In genomic region chr1:87327165-87327861, GRCm38 (mm10) we compare ENCODE assay signal across 8 mouse cellular contexts. TPM values are rescaled to one million over a fixed set of nuclear protein-coding genes. Genes with fewer than 3 reads are reported as not detected.
DNase-seq lines count a peak whose midpoint lies in the region; ATAC-seq lines count a peak whose summit lies in the region.

No protein-coding gene starts in this region.

- H3K4me1 ChIP-seq in forebrain, embryonic 13.5 days, result peaks cover 15% of the 10 kb centered on the region
- H3K4me1 ChIP-seq in intestine, embryonic 14.5 days (replicated peaks; ENCODE audit: control insufficient read depth, insufficient read depth, low read length), result peaks cover 7% of the 10 kb centered on the region
- peaks cover 32% of the 10 kb centered on the region for H3K4me1 ChIP-seq in liver, embryonic 13.5 days (replicated peaks)
- peaks cover 23% of the 10 kb centered on the region for H3K4me1 ChIP-seq in neural tube, embryonic 13.5 days (replicated peaks)

- H3K4me3 ChIP-seq in forebrain, embryonic 13.5 days, result peak overlapping the region; percentile 97
- H3K4me3 ChIP-seq in intestine, embryonic 14.5 days (ENCODE audit: low read depth, low read length), result peak overlapping the region; percentile 96
- peak overlapping the region; percentile 97 for H3K4me3 ChIP-seq in liver, embryonic 13.5 days (replicated peaks)
- peak overlapping the region; percentile 95 for H3K4me3 ChIP-seq in neural tube, embryonic 13.5 days

- no peaks in the 10 kb centered on the region for H3K9me3 ChIP-seq in forebrain, embryonic 13.5 days (replicated peaks)
- H3K9me3 ChIP-seq in intestine, embryonic 14.5 days (ENCODE audit: control insufficient read depth, low read length), result no peaks in the 10 kb centered on the region
- no peaks in the 10 kb centered on the region for H3K9me3 ChIP-seq in liver, embryonic 13.5 days (replicated peaks)
- peaks cover under 1% of the 10 kb centered on the region; the same call in 1 of the 2 replicates for H3K9me3 ChIP-seq in neural tube, embryonic 13.5 days

- H3K36me3 ChIP-seq in forebrain, embryonic 13.5 days (ENCODE audit: poor library complexity, severe bottlenecking), result peaks cover 3% of the 10 kb centered on the region; the same call in 1 of the 2 replicates
- H3K36me3 ChIP-seq in intestine, embryonic 14.5 days (ENCODE audit: control insufficient read depth, insufficient read depth, low read length), result peaks cover 5% of the 10 kb centered on the region
- H3K36me3 ChIP-seq in liver, embryonic 13.5 days, result peaks cover 5% of the 10 kb centered on the region
- H3K36me3 ChIP-seq in neural tube, embryonic 13.5 days, result no peaks in the 10 kb centered on the region

- DNase-seq in gastrocnemius, adult 18-20 months (ENCODE audit: low spot score), result peak; percentile 29
- no peak for DNase-seq in gastrocnemius, postnatal 25 days
- peak; percentile 54 for DNase-seq in adrenal gland, postnatal 25 days
- no peak for DNase-seq in intestine, embryonic 14.5 days (ENCODE audit: low spot score)
- peak; percentile 54 for DNase-seq in liver, embryonic 13.5 days
- peak; percentile 75 for DNase-seq in testis, postnatal 14 days (ENCODE audit: low spot score)

- peak overlapping the region; percentile 89 for H3K27ac ChIP-seq in forebrain, embryonic 13.5 days
- peak overlapping the region; percentile 90 for H3K27ac ChIP-seq in intestine, embryonic 14.5 days (ENCODE audit: low read depth)
- H3K27ac ChIP-seq in liver, embryonic 13.5 days, result peak overlapping the region; percentile 86
- H3K27ac ChIP-seq in neural tube, embryonic 13.5 days (replicated peaks), result peak overlapping the region; percentile 96

- peak; percentile 58 for ATAC-seq in forebrain, embryonic 13.5 days
- ATAC-seq in intestine, embryonic 14.5 days (replicated peaks; ENCODE audit: low FRiP score, low TSS enrichment, low read depth), result peak; percentile 89
- ATAC-seq in liver, embryonic 13.5 days (ENCODE audit: low read depth), result peak; percentile 79
- peak; percentile 73 for ATAC-seq in neural tube, embryonic 13.5 days (ENCODE audit: low read depth)

- peak overlapping the region; percentile 95 for H3K9ac ChIP-seq in forebrain, embryonic 13.5 days
- H3K9ac ChIP-seq in intestine, embryonic 14.5 days (ENCODE audit: low read length), result peak overlapping the region; percentile 93
- peak overlapping the region; percentile 97 for H3K9ac ChIP-seq in liver, embryonic 13.5 days
- H3K9ac ChIP-seq in neural tube, embryonic 13.5 days, result peak overlapping the region; percentile 99

- H3K4me2 ChIP-seq in forebrain, embryonic 13.5 days, result peak overlapping the region; percentile 84
- peak overlapping the region; percentile 78 for H3K4me2 ChIP-seq in intestine, embryonic 14.5 days (ENCODE audit: low read length)
- peak overlapping the region; percentile 73 for H3K4me2 ChIP-seq in liver, embryonic 13.5 days
- peak overlapping the region; percentile 73 for H3K4me2 ChIP-seq in neural tube, embryonic 13.5 days

- WGBS in forebrain, embryonic 13.5 days, result under 1% methylated on average over 41 of the region's 53 CpGs
- under 1% methylated on average over 44 of the region's 53 CpGs for WGBS in intestine, embryonic 14.5 days
- WGBS in liver, embryonic 13.5 days (ENCODE audit: insufficient replicate concordance), result under 1% methylated on average over 50 of the region's 53 CpGs
- under 1% methylated on average over 53 of the region's 53 CpGs for WGBS in neural tube, embryonic 13.5 days

- H3K27me3 ChIP-seq in forebrain, embryonic 13.5 days, result no peaks in the 10 kb centered on the region
- no peaks in the 10 kb centered on the region for H3K27me3 ChIP-seq in intestine, embryonic 14.5 days (replicated peaks; ENCODE audit: control insufficient read depth, insufficient read depth, low read length)
- H3K27me3 ChIP-seq in liver, embryonic 13.5 days, result no peaks in the 10 kb centered on the region
- no peaks in the 10 kb centered on the region for H3K27me3 ChIP-seq in neural tube, embryonic 13.5 days

RNA-seq across cellular contexts. Expression of gene Gigyf2, which starts 0.5 kb away (rescaled TPM):
- 10 to 100 TPM; 31.9 to 42.2 TPM for total RNA-seq in gastrocnemius, adult 18-20 months (2021)
- 10 to 100 TPM; 31.6 to 34.7 TPM for total RNA-seq in gastrocnemius, postnatal 25 days (2021)
- total RNA-seq in adrenal gland, postnatal 25 days (2021), result 94.6 and 114 TPM in 2 replicates
- 65.4 and 67.4 TPM in 2 replicates for polyA plus RNA-seq in forebrain, embryonic 13.5 days (2015; fragmentation: Nextera tagmentation; extraction: Ambion mirVana)
- 44.9 and 45.2 TPM in 2 replicates for polyA plus RNA-seq in intestine, embryonic 14.5 days (2014; fragmentation: Nextera tagmentation; extraction: Ambion mirVana)
- polyA plus RNA-seq in liver, embryonic 13.5 days (2015; fragmentation: Nextera tagmentation; extraction: Ambion mirVana), result 18.7 and 21.2 TPM in 2 replicates
- 69.4 and 73.3 TPM in 2 replicates for polyA plus RNA-seq in neural tube, embryonic 13.5 days (2015; fragmentation: Nextera tagmentation; extraction: Ambion mirVana)

Comparison
In these comparisons a context has a peak if more than half of its experiments do, and no peak if none do; other contexts are left out.
1. DNase-seq: peak in gastrocnemius, adult 18-20 months (single experiment), adrenal gland, postnatal 25 days (single experiment), liver, embryonic 13.5 days (single experiment) and testis, postnatal 14 days (single experiment); none in gastrocnemius, postnatal 25 days (single experiment) and intestine, embryonic 14.5 days (single experiment).
2. Peak in every context shown above with its lines, with median percentiles within 50 percentile points of each other: ATAC-seq, H3K27ac ChIP-seq, H3K4me2 ChIP-seq, H3K4me3 ChIP-seq and H3K9ac ChIP-seq.